Mouse (Mus musculus): ENCODE data around the gene Lhpp.
A peak's percentile ranks its signal among the peaks of the same experiment; 100 is the strongest.
"Not testable (repeated sequence)": the region's sequence is repeated elsewhere in the genome, so short reads cannot be mapped to it uniquely, and the experiment has no call there.

Lhpp gene

DNA sequence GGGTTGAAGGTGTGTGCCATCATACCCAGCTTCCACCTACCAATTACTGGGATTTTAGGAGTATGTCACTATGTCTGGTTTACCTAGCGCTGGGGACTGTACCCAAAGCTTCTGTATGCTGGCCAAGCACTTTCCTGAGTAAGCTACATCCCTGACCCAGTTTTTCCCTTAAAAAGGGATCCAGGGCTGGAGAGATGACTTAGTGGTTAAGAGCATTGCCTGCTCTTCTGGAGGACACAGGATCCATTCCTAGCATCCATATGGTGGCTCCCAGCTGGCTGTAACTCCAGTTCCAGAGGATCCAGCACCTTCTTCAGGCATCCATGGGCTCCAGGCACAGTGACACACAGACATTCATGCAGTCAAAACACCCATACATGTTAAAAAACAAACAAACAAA lies 36.1 kb downstream of the Lhpp start:
- no peak for DNase-seq (ENCODE audit: low spot score)

DNA sequence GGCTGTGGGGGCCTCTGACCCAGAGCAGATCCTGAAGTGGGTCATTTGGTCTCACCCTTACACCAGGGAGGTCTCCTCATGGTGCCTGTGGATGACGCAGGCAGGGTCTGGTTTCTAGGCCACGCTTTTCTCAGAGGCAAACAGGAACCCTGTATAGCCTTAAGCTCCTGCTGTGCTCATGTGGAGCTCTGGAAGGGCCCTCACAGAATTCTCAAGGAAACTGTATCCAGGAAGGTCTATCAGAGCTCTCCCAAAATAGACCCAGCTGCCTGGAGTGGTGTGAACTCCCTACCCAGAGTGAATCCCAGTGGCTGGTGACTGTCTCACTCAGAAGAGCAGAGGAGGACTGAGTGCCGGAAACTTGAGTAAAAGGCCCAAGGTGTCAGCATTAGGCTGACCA lies 44.0 kb downstream of the Lhpp start:
- DNase-seq (ENCODE audit: low spot score): no peak

GRCm38 (mm10) chr7:132656075-132656474 lies 45.6 kb downstream of the Lhpp start:
- peak; percentile 70 for DNase-seq (ENCODE audit: low spot score)

DNA sequence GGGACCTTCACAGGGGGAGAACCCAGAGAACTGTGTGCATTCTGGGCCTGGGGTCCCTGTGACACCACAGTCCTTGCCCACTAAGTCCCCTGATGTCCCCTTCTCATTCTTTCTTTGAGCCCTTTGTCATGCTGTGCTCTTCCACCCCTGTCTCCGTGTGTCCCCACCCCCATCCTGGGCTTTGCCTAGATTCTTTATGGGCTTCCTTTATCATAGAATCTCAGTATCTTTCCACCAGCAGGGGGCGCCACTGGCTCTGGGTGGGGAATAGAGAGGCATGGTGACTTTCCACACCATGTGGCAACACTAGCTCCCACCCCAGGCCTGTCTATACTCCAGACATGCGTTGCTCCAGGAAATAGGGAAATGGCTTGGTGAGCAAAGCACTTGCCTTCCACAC lies 46.1 kb downstream of the Lhpp start:
- DNase-seq (ENCODE audit: low spot score): peak; percentile 81

DNA sequence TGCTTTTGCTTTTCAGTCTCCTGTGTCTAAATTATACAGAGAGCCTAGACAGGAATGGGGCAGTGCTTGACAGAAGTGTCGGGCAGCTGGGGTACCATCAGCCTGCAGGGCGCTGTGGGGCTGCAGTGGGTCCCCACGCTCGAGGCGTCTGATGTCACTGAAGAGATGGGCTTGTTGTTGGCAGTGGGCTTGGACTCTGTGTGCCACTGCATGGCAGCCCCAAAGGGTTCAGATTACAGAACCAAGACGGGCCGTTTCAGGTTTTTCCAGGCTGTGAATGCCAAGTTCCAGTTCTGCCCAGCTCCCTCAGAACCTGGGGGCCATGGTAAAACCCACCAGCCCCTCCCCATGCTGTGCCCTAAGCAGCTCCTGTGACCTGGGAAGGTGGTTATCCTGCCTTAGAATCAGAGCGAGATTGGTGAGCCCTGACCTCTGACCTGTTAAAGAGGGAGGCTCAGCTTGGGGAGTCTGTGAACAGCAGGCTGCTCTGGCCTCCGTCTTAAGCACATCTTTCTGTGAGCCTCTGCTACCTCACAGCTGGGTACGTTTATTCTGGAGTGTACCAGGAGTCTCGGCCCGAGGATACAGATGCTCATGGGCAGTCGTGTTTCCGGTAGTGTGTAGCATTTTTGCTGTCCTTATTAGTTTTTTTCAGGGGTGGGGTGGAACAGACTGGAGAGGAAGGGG lies 47.1 kb downstream of the Lhpp start:
- no peak for DNase-seq (ENCODE audit: low spot score)

GRCm38 (mm10) chr7:132658058-132658450 lies 47.6 kb downstream of the Lhpp start:
- no peak for DNase-seq (ENCODE audit: low spot score)

DNA sequence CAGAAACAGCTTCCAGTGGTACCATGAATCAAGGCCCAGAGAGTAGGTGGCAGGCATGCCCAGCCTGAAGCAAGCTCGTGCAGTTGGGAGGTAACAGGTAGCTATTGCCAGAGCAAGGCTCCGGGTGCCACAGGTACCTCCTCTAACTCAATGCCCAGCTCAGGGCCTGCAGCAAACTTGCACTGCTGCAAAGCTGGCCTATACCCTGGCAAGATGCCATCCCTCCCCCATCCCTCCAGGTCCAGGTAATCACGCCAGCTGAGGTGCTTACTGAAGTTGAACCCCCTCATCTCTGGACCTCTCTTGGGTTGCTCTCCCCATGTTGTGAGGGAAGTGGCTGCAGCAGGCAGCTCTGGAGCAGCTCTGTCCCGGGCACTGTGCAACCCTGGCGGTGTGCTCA lies 48.2 kb downstream of the Lhpp start:
- DNase-seq (ENCODE audit: low spot score): no peak

DNA sequence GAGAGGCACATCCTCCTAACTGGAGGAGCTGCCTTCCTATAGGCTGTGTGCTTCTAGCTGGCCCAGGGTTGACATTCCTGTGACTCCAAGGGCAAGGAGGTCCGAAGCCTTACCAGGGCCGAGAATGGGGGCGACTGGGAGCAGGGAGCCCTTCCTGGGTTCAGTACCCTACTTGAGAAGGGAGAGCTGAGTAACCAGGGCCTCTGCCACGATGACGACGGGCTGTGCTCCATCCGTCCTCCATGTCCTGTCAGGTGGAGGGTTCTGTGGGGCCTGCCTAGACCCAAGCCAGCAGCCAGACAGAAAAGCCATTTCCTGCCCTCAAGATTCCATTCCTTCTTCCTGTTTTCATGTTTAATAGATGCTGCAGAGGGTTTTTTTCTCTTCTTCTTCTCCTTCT lies 49.2 kb downstream of the Lhpp start:
- no peak for DNase-seq (ENCODE audit: low spot score)

GRCm38 (mm10) chr7:132662831-132663230 lies 52.4 kb downstream of the Lhpp start:
- DNase-seq (ENCODE audit: low spot score): not testable (repeated sequence)

GRCm38 (mm10) chr7:132664815-132665214 lies 54.4 kb downstream of the Lhpp start:
- no peak for DNase-seq (ENCODE audit: low spot score)

GRCm38 (mm10) chr7:132665664-132666382 lies 55.4 kb downstream of the Lhpp start:
- no peak for DNase-seq (ENCODE audit: low spot score)

GRCm38 (mm10) chr7:132666516-132666915 lies 56.1 kb downstream of the Lhpp start:
- DNase-seq (ENCODE audit: low spot score): no peak

- no peak for DNase-seq (ENCODE audit: low spot score)
Measured at GRCm38 (mm10) chr7:132668604-132669003, 58.2 kb downstream of the Lhpp start.

DNA sequence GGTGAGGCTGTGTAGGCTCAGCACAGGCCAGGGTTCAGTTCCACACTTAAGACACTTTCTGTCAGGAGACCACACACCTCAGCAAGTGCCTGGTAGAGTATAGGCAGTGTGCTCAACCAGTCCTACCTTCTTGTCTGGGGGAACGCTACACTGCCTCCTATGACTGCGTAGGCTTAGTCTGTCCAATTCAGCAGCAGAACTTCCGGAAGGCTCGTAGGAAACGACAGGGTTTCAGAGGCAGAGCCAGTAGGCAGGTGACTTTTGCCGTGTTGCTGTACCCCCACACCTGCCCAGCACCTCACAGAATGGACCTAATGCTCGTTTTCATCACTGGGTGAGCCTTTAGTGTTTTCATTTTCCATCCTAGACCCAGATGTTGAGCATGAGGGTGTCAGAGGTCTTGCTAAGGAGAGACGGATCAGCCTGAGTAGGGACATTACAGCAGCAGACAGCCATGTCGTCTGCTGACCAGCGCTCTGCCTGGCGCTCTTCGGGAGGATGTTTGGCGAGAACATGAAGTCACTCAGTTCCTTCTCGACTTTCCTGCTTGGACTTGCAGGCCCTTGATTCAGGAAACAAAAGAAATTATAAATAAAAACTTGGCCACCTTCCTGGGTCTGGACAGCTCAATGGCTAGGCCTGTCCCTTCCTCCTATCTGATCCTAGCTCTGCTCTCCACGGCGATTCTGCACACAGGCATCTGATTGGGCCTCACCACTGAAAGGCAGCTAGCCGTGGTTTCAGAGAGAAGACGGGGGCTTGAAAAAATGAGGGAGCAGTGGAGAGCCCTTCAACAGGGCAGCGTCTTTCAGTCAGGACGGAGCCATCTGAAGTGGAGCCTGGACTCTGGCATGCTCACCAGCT lies 59.8 kb downstream of the Lhpp start:
- DNase-seq (ENCODE audit: low spot score): no peak

DNA sequence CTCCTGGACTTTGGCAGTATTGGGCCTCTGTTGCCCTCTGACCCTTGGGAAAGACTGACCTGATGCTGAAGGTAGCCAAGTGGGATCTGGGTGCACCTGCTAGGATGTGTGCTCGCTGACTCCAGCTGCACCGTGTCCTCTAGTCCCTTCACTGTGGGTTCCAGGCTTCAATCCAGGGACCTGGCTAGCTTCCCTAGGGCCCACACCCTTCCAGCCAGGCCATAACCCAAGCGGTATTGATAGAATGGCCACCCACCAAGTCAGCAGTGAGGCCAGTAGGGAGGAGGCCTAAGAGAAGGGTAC lies 60.4 kb downstream of the Lhpp start:
- DNase-seq (ENCODE audit: low spot score): no peak

DNA sequence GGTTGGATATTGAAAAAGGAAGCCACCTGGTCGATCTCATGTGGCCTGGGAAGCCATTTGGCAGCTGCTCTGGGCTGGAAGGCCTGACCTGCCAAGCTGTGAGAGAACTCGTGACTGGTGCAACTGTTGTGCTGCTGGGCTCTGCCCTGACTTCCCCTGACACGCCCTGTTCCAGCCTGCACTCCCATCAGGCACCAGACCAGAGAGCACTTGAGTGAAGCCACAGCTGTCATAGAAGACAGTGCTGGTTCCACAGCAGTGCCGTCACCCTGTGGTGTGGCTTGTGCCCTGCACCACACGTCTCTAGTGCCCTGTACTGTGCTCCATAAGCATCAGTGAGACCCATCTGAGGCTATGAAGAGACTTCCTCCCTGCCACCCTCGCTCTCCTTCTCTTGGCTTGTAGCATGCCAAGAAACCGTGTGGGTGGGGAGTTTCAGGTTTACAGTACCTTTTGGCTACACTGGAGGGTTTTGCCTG lies 62.1 kb downstream of the Lhpp start:
- no peak for DNase-seq (ENCODE audit: low spot score)

- no peak for DNase-seq (ENCODE audit: low spot score)
Measured at GRCm38 (mm10) chr7:132673931-132674755, 63.7 kb downstream of the Lhpp start.

- DNase-seq (ENCODE audit: low spot score): no peak
Measured at GRCm38 (mm10) chr7:132675922-132676321, 65.5 kb downstream of the Lhpp start.

GRCm38 (mm10) chr7:132679117-132679516 lies 68.7 kb downstream of the Lhpp start:
- no peak for DNase-seq (ENCODE audit: low spot score)

GRCm38 (mm10) chr7:132679549-132679948 lies 69.1 kb downstream of the Lhpp start:
- DNase-seq (ENCODE audit: low spot score): no peak

- DNase-seq (ENCODE audit: low spot score): no peak
Measured at GRCm38 (mm10) chr7:132681296-132681695, 70.9 kb downstream of the Lhpp start.

- no peak for DNase-seq (ENCODE audit: low spot score)
Measured at GRCm38 (mm10) chr7:132681831-132682230, 71.4 kb downstream of the Lhpp start.
